Mouse (Mus musculus) heart, postnatal 36 days (tissue): Measurements from ENCODE around the gene Prss23. TPM values are rescaled to one million over a fixed set of nuclear protein-coding genes. Genes with fewer than 3 reads are reported as not detected.

ENCODE experiments used
- DNase-seq, 2 experiments: peaks; one replicate each; pipeline ENCODE4 v3.0.0; 2021 to 2022
- intact Hi-C: fragments of 180-260 bp; cut with DNase I; formaldehyde crosslinking; loops from one replicate; pipeline ENCODE4 v1.15.1; 2025
- total RNA-seq, 2 experiments: library from RNA; stranded (reverse); gene quantifications; 2 replicates each; pipeline ENCODE4 v1.2.3; 2021

Gene Prss23
- 10 to 100 TPM; 26.8 to 27.2 TPM for total RNA-seq

DNA sequence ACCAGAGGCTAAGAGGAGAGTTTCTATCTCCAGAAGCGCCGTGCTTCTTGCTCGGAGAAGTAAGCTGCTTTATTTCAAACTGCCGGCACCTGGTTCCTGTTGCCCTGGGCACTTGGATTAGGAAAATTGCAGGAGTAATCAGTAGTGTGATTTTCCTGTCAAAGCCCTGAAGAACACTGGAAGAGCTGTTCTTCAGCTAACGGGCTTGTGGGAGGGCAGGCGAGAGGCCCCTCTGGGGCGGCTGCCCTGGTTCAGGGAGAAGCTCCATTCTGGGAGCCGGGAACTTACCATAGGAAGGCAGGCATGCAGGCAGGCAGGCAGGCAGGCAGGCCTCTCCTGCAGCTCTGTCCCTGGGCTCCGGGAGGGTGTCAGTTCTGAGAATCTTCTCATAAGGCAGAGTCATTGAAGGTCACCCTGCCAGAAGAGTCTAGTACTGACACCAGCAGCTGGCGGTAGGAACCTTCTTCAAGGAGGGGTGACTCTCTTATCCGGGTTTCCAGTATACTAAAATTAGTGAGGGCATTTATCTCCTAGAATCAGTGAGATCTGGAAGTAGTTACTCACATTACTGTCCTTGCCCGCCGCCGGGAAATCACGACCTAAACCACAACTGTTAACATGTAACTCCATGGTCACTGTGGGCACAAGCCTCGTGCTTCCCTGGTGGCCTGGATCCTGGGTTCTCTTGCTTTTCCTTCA, at the start of gene Prss23:
Gene Prss23 (minus strand): TSS at position 457 of the 699 bp plus-strand sequence.
- intact Hi-C loops = no loop called here
- DNase-seq = no peak

DNA sequence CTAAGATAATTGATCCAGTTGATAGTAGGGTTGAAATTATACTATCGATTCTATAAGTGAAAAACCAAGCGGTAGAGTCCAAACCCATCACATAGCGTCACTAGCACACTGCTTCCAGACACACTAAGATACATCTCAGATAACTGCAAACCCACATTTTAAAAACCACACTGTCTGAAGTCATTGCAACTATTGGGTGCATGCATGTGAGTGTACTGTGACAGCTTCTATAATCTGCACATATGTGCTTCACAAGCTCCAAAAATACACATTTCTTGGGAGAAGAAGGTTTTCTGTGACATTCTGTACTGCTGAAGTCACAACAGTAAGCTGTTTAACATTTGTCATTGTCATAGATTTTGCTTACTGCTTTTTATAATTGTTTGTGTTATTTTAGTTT, 49.1 kb upstream of the Prss23 start:
- DNase-seq = no peak
- intact Hi-C loops = no loop called here

- DNase-seq = no peak
- intact Hi-C loops = loop anchor here (5.0 kb wide), 2 partner anchors 47 to 68 kb away; partner anchors contain the start of gene Me3
Measured at GRCm38 (mm10) chr7:89564569-89564968, 37.6 kb upstream of the Prss23 start.

GRCm38 (mm10) chr7:89563501-89563900, 36.5 kb upstream of the Prss23 start:
- intact Hi-C loops = loop anchor here (5.0 kb wide), 2 partner anchors 46 to 69 kb away; partner anchors contain the start of gene Me3
- DNase-seq = peak; percentile 38 to 49

- intact Hi-C loops = loop anchor here (5.0 kb wide), 2 partner anchors 45 to 70 kb away; partner anchors contain the start of gene Me3
- no peak for DNase-seq
Measured at GRCm38 (mm10) chr7:89562140-89562539, 35.2 kb upstream of the Prss23 start.

- intact Hi-C loops = loop anchor here (5.0 kb wide), 2 partner anchors 44 to 71 kb away; partner anchors contain the start of gene Me3
- DNase-seq = no peak
Measured at GRCm38 (mm10) chr7:89560939-89561338, 34.0 kb upstream of the Prss23 start.

DNA sequence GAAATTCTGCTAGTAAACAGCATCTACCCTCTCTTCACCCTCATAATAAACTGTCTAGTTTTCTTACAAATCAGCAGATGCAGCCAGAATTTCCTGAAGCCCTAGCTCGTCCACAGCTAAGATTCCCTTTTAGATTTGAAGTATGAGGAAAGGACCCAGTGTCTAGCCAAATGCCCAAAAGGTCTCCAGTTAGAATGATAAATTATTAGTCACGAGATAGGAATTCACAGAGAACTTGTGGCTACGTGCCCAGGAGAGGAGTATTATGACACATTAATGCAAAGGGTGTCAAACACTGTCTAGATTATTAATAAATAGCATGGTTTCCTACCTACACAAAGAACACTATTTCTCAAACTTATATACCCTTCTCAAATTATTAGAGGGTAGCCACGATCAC, 32.6 kb upstream of the Prss23 start:
- intact Hi-C loops = loop anchor here (5.0 kb wide), 2 partner anchors 42 to 73 kb away; partner anchors contain the start of gene Me3
- DNase-seq = no peak

DNA sequence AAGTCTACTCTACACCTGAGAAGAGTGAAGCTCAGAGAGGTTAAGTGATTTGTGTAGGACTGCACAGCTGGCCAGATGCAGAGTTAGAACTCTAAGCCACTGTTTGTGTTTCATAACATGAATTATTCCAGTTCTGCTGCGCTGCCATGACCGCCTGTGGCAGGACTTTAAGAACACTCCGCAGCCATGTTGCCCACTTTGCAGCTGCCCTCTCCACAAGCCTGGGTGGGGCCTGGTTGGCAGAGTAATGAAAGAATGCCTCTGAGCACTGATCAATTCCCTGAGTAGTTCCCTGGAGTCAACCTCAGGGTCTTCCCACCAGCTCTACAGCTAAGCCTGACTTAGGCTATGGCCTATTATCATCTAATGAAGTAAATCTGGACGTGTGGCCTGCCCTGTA, 32.1 kb upstream of the Prss23 start:
- intact Hi-C loops = no loop called here

DNA sequence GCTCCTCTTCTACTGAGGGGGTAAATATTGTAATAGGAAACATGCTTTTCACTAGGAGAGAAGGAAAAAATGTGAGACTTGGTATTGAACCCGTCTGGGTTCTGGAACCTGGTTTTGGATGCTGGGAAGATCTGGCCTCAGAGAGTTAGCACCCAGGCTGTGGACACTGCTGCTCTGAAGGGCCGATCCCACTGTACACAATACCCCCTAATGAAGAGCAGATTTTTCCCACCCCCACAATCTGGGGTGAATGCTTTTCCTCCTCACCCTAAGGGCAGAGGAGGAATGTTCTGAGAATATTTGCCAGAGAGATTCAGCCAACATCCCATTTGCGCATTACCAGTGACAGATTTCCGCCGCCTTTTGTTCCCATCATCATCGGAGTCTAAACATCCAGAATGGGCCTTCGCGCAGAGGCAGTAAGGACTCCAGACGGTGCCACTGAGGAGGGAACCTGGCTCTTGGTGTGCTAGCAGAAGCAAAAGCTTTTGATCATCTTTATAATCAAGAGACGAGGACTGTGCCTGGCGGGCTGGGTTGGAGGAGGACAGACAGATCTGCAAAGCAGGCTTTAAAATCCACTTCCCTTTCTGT, 31.6 kb upstream of the Prss23 start:
- intact Hi-C loops = no loop called here
- no peak for DNase-seq

More for the DNA sequence above, 32.1 kb upstream of the Prss23 start:
- no peak for DNase-seq

DNA sequence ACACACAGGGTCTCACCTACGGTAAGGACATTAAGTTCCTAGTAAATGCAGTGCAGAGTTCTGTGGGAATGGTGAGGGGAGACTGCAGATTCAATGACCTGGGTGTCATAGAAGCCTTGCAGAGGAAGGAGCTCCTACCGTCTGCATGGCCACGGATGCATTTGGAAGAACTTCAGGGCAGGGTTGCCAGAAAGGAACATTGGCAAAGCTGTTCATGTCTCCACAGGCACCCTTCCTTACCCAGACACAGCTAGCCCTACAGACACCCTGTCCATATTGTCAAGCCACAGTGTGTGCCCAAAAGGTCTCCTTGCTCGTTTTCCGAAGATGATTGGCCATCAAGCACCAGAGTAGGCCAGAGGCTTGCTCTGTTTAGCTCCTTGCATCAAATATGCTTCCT, 30.1 kb upstream of the Prss23 start:
- DNase-seq = no peak
- intact Hi-C loops = no loop called here

GRCm38 (mm10) chr7:89556652-89557051, 29.7 kb upstream of the Prss23 start:
- intact Hi-C loops = no loop called here
- no peak for DNase-seq

GRCm38 (mm10) chr7:89555170-89555569, 28.2 kb upstream of the Prss23 start:
- no peak for DNase-seq
- intact Hi-C loops = no loop called here

- DNase-seq = no peak
Measured at GRCm38 (mm10) chr7:89554068-89554467, 27.1 kb upstream of the Prss23 start.

GRCm38 (mm10) chr7:89540976-89541375, 14.0 kb upstream of the Prss23 start:
- no peak for DNase-seq
- intact Hi-C loops = no loop called here

More at GRCm38 (mm10) chr7:89554068-89554467, 27.1 kb upstream of the Prss23 start:
- intact Hi-C loops = no loop called here

GRCm38 (mm10) chr7:89539391-89539790, 12.4 kb upstream of the Prss23 start:
- DNase-seq = no peak
- intact Hi-C loops = no loop called here

GRCm38 (mm10) chr7:89527430-89527856, 456 bp upstream of the Prss23 start:
- no peak for DNase-seq
- intact Hi-C loops = no loop called here

GRCm38 (mm10) chr7:89523816-89524215, 3.2 kb downstream of the Prss23 start:
- DNase-seq = no peak
- intact Hi-C loops = no loop called here

DNA sequence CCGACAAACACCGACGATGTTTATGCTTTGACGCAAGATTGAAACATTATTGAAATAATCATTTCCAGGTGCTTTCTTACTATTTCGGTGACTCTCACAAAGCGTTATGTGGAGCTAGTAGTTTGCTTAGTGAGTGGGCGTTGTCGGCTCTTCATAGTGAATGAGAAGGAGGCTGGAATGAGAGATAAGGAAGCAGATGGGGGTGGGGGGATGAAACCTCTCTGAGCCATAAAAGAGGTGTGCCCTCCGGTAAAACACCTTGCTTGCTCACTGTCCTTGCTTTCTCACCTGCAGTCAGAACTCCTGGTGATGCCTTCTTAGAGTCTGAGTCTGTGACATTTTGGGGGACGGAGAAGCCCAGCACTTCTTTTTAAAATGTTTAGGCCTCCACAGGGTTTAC, 4.8 kb downstream of the Prss23 start:
- intact Hi-C loops = no loop called here
- DNase-seq = no peak

DNA sequence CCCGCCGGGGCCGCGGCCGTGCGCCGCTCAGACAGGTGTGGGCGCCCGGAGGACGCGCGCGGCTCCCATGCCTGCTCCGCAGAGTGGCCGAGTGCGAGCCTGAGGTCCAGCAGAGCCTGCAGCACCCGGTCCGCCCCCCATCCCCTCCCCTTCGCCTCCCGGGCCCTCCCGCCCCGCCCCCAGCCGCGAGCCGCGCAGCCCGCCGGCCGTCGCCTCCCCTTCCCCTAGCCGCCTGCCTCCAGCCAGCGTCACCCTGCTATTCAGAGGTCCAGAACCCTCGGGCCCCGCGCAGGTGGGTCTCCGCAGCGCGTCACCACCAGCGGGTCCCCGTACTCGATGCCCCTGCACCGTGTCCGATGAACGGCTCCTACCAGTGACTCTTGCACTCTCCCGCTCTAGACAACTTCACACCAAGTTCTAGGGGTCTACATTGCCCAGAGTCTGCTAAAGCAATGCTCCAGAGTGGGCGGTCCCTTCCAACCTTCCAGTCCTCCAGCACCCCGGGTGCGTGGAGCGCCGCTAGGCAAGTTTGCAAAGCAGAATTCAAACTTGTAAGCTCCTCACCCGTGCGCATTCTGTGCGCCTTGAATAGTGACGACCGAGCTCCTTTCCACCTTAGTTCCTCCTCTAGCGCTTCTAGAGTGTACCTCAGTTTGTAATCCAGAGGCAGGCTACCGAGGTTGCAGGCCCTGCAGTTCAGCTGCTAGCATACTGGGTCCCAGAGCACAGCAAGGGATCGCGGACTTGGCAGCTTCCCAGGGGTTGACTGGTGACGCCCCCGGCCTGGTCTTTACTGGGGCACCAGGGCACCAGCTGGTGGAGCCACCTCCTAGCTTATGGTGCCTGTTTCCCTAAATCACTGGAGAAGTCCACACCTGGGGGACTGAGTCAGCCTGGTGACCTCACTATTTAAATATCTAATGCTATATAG, 9.3 kb downstream of the Prss23 start:
- DNase-seq = peak; percentile 67 to 71
- intact Hi-C loops = loop anchor here (5.0 kb wide), 3 partner anchors 45 to 265 kb away; partner anchors contain the start of gene Me3

DNA sequence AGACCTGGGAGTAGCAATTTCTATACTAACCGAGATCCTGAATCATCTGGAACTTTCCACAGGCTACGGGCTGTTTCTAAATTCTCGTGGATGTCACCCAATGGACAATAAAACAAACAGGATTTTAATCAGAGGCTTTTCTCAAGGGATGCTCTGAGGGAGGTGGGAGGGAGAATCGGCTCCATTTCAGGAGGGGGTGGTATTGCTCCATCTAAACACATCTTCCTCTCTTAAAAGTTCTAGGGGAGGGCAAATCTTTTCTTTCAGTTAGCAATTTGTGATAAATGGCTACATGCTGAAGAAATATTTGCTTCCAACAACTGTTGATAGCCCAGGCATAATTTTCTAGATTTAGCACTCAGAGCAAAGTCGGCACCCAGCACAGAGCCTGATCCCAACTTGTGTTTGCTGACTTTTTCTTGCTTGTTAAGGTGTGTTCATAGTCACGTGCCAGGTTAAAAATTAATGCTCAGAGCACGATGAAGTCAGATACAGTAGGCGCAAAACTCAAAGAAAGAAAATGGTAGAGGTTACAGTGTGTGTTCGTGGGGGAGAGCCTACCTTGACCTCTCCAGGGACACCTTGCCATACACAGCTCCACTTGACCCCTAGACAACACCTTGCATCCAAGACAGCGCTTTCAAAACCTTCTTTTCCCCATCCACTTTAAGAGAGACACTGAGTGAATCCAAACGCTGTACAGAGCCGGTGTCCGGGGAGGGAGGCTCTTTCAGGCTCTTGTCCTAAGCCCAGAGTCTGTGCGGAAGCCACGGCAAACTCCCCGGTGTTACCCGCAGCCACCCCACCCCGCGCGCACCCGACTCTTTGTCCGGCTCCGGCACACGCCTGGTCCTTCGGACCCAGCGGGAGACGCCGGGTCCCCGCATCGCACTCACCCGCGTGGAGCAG, 10.2 kb downstream of the Prss23 start:
- intact Hi-C loops = loop anchor here (5.0 kb wide), 3 partner anchors 45 to 265 kb away; partner anchors contain the start of gene Me3
- DNase-seq = no peak
